Mouse (Mus musculus): ENCODE measurements around the gene Mlxip.

DNA sequence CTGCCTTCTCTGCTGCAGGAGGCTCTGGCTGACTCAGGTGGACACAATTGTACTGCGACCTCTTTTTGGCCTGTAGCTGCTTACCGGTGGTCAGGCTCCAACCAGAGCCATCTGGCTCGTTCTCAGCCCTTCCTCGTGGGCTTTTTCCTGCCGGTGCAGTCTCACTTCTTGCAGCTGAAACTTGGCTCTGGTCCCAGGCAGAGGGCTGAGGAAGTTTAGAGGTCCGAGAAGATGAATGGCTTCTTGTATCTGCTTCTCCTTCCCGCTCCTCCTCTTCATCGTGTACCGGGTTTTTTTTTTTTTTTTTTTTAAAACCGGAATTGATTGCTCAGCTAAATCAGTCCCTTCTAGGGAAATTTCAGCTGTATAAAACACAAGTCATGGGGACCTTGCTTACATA is 18.0 kb upstream of the Mlxip start:
- TF ChIP-seq CTCF (IDR thresholded peaks at IDR 0.05; ENCODE audit: borderline replicate concordance, insufficient read depth, low read length) = no peak
- no peak for TF ChIP-seq POLR2A (IDR thresholded peaks at IDR 0.05; ENCODE audit: low read depth, low read length)
